ENCODE assay signal across 8 mouse cellular contexts in genomic region chr3:99240213-99240720, GRCm38 (mm10). TPM values are rescaled to one million over a fixed set of nuclear protein-coding genes. Genes with fewer than 3 reads are reported as not detected.
DNase-seq lines count a peak whose midpoint lies in the region; ATAC-seq and TF ChIP-seq lines count a peak whose summit lies in the region.

Gene Tbx15, plus strand, starts transcription at chr3:99240381.

- peak within 1 kb of the TSS; percentile 18 for H3K4me2 ChIP-seq in lung, embryonic 15.5 days
- H3K4me2 ChIP-seq in forebrain, embryonic 11.5 days (ENCODE audit: low read depth, low read length, severe bottlenecking): peak within 1 kb of the TSS; percentile 18; the same call in 1 of the 2 replicates
- peak within 1 kb of the TSS; percentile 18; the same call in 1 of the 2 replicates for H3K4me2 ChIP-seq in hindbrain, postnatal 0 days (ENCODE audit: low read depth, low read length)
- H3K4me2 ChIP-seq in neural tube, embryonic 13.5 days: 0 out of 2 replicates have a peak within 1 kb of the TSS, but pooled peaks have one; percentile 16

- peaks cover 24% of the 10 kb centered on the region for H3K4me1 ChIP-seq in lung, embryonic 15.5 days
- H3K4me1 ChIP-seq in lung, adult 2 months (ENCODE audit: control insufficient read depth, insufficient read depth, low read length): 0 out of 2 replicates have a peak, but pooled peaks cover 2% of the 10 kb centered on the region
- peaks cover 5% of the 10 kb centered on the region; the same call in 1 of the 2 replicates for H3K4me1 ChIP-seq in forebrain, embryonic 11.5 days (replicated peaks; ENCODE audit: control insufficient read depth, insufficient read depth, low read length)
- no peaks in the 10 kb centered on the region for H3K4me1 ChIP-seq in hindbrain, postnatal 0 days (ENCODE audit: insufficient read depth, low read length)
- H3K4me1 ChIP-seq in neural tube, embryonic 13.5 days (replicated peaks): 0 out of 2 replicates have a peak, but pooled peaks cover 8% of the 10 kb centered on the region

- no peaks in the 10 kb centered on the region for H3K36me3 ChIP-seq in lung, embryonic 15.5 days
- no peaks in the 10 kb centered on the region for H3K36me3 ChIP-seq in forebrain, embryonic 11.5 days (ENCODE audit: control insufficient read depth, insufficient read depth, low read length)
- H3K36me3 ChIP-seq in hindbrain, postnatal 0 days (ENCODE audit: insufficient read depth, low read length): no peaks in the 10 kb centered on the region
- H3K36me3 ChIP-seq in neural tube, embryonic 13.5 days: no peaks in the 10 kb centered on the region

- WGBS in lung, embryonic 15.5 days: under 1% methylated on average over 20 of the region's 20 CpGs
- WGBS in lung, adult 2 months: 3% methylated on average over 20 of the region's 20 CpGs
- WGBS in forebrain, embryonic 11.5 days: 1% methylated on average over 20 of the region's 20 CpGs
- under 1% methylated on average over 16 of the region's 20 CpGs for WGBS in hindbrain, postnatal 0 days
- WGBS in neural tube, embryonic 13.5 days: 0% methylated on average over 20 of the region's 20 CpGs

- ATAC-seq in lung, embryonic 15.5 days (ENCODE audit: borderline replicate concordance, extremely low read depth, low FRiP score, low TSS enrichment): no peak
- ATAC-seq in forebrain, embryonic 11.5 days (replicated peaks; ENCODE audit: low FRiP score): 0 out of 2 replicates have a peak, but pooled peaks have one; percentile 37
- ATAC-seq in hindbrain, postnatal 0 days: no peak
- no peak for ATAC-seq in neural tube, embryonic 13.5 days (ENCODE audit: low read depth)
- no peak for ATAC-seq in erythroid progenitor cell, adult 5-6 weeks (replicated peaks; ENCODE audit: low FRiP score, poor library complexity, severe bottlenecking)

- H3K4me3 ChIP-seq in lung, embryonic 15.5 days: 0 out of 2 replicates have a peak within 1 kb of the TSS, but pooled peaks have one; percentile 3
- no peak within 1 kb of the TSS for H3K4me3 ChIP-seq in lung, adult 2 months (replicated peaks; ENCODE audit: extremely low read depth, low read depth, low read length)
- H3K4me3 ChIP-seq in forebrain, embryonic 11.5 days (ENCODE audit: low read depth, low read length): peak within 1 kb of the TSS; percentile 15; the same call in 1 of the 2 replicates
- no peak within 1 kb of the TSS for H3K4me3 ChIP-seq in hindbrain, postnatal 0 days (ENCODE audit: low read length)
- no peak within 1 kb of the TSS for H3K4me3 ChIP-seq in neural tube, embryonic 13.5 days

- no peak for DNase-seq in lung, adult 2 months
- peak; percentile 54 for DNase-seq in forebrain, embryonic 11.5 days (ENCODE audit: low spot score)
- no peak for DNase-seq in hindbrain, postnatal 0 days (ENCODE audit: low spot score)
- no peak for DNase-seq in layer of hippocampus, adult 9-11 months
- no peak for DNase-seq in layer of hippocampus, postnatal 36 days

- H3K27ac ChIP-seq in lung, embryonic 15.5 days: no peak within 1 kb of the TSS
- H3K27ac ChIP-seq in forebrain, embryonic 11.5 days (ENCODE audit: low read depth, low read length): no peak within 1 kb of the TSS
- no peak within 1 kb of the TSS for H3K27ac ChIP-seq in hindbrain, postnatal 0 days
- no peak within 1 kb of the TSS for H3K27ac ChIP-seq in neural tube, embryonic 13.5 days (replicated peaks)

- no peak for TF ChIP-seq CTCF in lung, adult 2 months (IDR thresholded peaks at IDR 0.05; ENCODE audit: insufficient read depth, low read length)
- TF ChIP-seq CTCF in hindbrain, postnatal 0 days (IDR thresholded peaks at IDR 0.05; ENCODE audit: low read depth): no peak

- peaks cover 98% of the 10 kb centered on the region for H3K27me3 ChIP-seq in lung, embryonic 15.5 days
- peaks cover 91% of the 10 kb centered on the region for H3K27me3 ChIP-seq in forebrain, embryonic 11.5 days (ENCODE audit: control insufficient read depth, insufficient read depth, low read length)
- peaks cover 89% of the 10 kb centered on the region for H3K27me3 ChIP-seq in hindbrain, postnatal 0 days (ENCODE audit: insufficient read depth, low read length)
- peaks cover 99% of the 10 kb centered on the region for H3K27me3 ChIP-seq in neural tube, embryonic 13.5 days

- no peaks in the 10 kb centered on the region for H3K9me3 ChIP-seq in lung, embryonic 15.5 days
- H3K9me3 ChIP-seq in forebrain, embryonic 11.5 days (ENCODE audit: control insufficient read depth, low read length): no peaks in the 10 kb centered on the region
- no peaks in the 10 kb centered on the region for H3K9me3 ChIP-seq in hindbrain, postnatal 0 days (ENCODE audit: low read length)
- no peaks in the 10 kb centered on the region for H3K9me3 ChIP-seq in neural tube, embryonic 13.5 days

- TF ChIP-seq POLR2A in lung, adult 2 months (IDR thresholded peaks at IDR 0.05; ENCODE audit: borderline replicate concordance, extremely low read depth, low read depth, low read length): no peak

- no peak within 1 kb of the TSS for H3K9ac ChIP-seq in lung, embryonic 15.5 days
- H3K9ac ChIP-seq in forebrain, embryonic 11.5 days (ENCODE audit: low read length): peak within 1 kb of the TSS; percentile 16; the same call in 1 of the 2 replicates
- H3K9ac ChIP-seq in hindbrain, postnatal 0 days (replicated peaks; ENCODE audit: low read length): no peak within 1 kb of the TSS
- H3K9ac ChIP-seq in neural tube, embryonic 13.5 days: no peak within 1 kb of the TSS

RNA-seq across cellular contexts. Expression of gene Tbx15, which starts in this region (rescaled TPM):
- 0.04 TPM in 1 of 2 replicates, not detected in the other for polyA plus RNA-seq in lung, embryonic 15.5 days (2015; fragmentation: Nextera tagmentation; extraction: Ambion mirVana)
- polyA plus RNA-seq in lung, adult 2 months (2012; rRNA removed): 0.07 and 3.0 TPM in 2 replicates
- 3.2 and 3.8 TPM in 2 replicates for polyA plus RNA-seq in forebrain, embryonic 11.5 days (2014; fragmentation: Nextera tagmentation; extraction: Ambion mirVana)
- total RNA-seq in hindbrain, postnatal 0 days (2014; rRNA removed): 2.9 and 4.3 TPM in 2 replicates
- 0.64 TPM in 2 replicates for polyA plus RNA-seq in hindbrain, postnatal 0 days (2015; fragmentation: Nextera tagmentation; extraction: Ambion mirVana)
- 0.32 and 1.1 TPM in 2 replicates for polyA plus RNA-seq in neural tube, embryonic 13.5 days (2015; fragmentation: Nextera tagmentation; extraction: Ambion mirVana)
- total RNA-seq in layer of hippocampus, postnatal 36 days (2021): under 1 TPM; 0.45 to 0.94 TPM
- not detected in 2 replicates for total RNA-seq in erythroid progenitor cell, adult 5-6 weeks (2015; ENCODE audit: low replicate concordance)
- total RNA-seq in erythroid progenitor cell, adult 5-6 weeks (2017; ENCODE audit: low replicate concordance): 0.13 TPM in 1 of 2 replicates, not detected in the other

Comparison
In these comparisons a context has a peak if more than half of its experiments do, and no peak if none do; other contexts are left out.
1. H3K4me3 ChIP-seq: peak in lung, embryonic 15.5 days (single experiment) and forebrain, embryonic 11.5 days (single experiment); none in lung, adult 2 months (single experiment), hindbrain, postnatal 0 days (single experiment) and neural tube, embryonic 13.5 days (single experiment).
2. Peak in every context shown above with its lines, with median percentiles within 50 percentile points of each other: H3K4me2 ChIP-seq.